Mouse (Mus musculus) megakaryocyte, embryonic 14.5 days (primary cell): ENCODE data around the gene Synpo2l.

Source experiments
- FLI1 ChIP-seq: IDR thresholded peaks from 2 replicates; pipeline ENCODE4 v1.6.1; 2012; ENCODE audit warnings: low read length, inconsistent platforms, mixed read lengths
- GATA1 ChIP-seq: IDR thresholded peaks from 3 replicates; pipeline ENCODE4 v1.6.1; 2012; ENCODE audit warnings: mixed read lengths, low read length, inconsistent platforms, borderline replicate concordance

GRCm38 (mm10) chr14:20621903-20622302, 46.3 kb downstream of the Synpo2l start:
- TF ChIP-seq FLI1 (no peak), GATA1 (no peak)
